In the genomic region with DNA sequence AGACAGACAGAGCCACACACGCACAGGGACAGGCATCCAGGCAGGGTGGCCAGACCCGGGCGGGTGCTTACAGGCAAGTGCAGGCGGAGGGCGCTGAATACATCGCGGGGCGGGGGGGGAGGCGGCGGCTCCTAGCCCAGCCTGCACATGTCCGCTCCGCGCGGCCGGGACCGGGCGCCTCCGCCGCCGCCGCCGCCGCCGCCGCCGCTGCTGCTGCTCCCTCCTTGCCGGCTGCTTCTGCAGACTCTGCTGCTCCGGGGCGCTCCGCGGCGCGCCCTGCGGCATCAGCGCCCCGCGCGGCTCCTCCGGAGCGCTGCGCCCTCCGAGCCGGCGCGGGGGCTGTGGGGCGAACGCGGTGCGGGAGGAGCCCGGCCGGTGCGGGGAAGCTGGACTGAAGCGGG, we compare ENCODE assay signal across 10 mouse cellular contexts. TPM values are rescaled to one million over a fixed set of nuclear protein-coding genes. Genes with fewer than 3 reads are reported as not detected.
DNase-seq lines count a peak whose midpoint lies in the region; ATAC-seq and TF ChIP-seq lines count a peak whose summit lies in the region.
"Had no signal": no experiment of that assay in that cellular context is flagged by ENCODE, and none has a peak within 500 bp of the region (broad histone marks: within the 10 kb centered on the region; RNA-seq: fewer than 3 reads in every experiment).

A gene (minus strand): TSS at position 230 of the 401 bp plus-strand sequence.

- ATAC-seq in lung, embryonic 14.5 days (ENCODE audit: insufficient read depth), result peak; percentile 18; the same call in 1 of the 2 replicates
- ATAC-seq in forebrain, embryonic 11.5 days (replicated peaks; ENCODE audit: low FRiP score), result peak; percentile 18
- peak; percentile 49 for ATAC-seq in hindbrain, embryonic 15.5 days (ENCODE audit: low FRiP score, low read depth)
- ATAC-seq in liver, embryonic 13.5 days (ENCODE audit: low read depth), result no peak

- WGBS in lung, embryonic 14.5 days, result 2% methylated on average over 44 of the region's 53 CpGs
- WGBS in forebrain, embryonic 11.5 days, result under 1% methylated on average over 49 of the region's 53 CpGs
- under 1% methylated on average over 28 of the region's 53 CpGs for WGBS in hindbrain, embryonic 15.5 days
- 2% methylated on average over 48 of the region's 53 CpGs for WGBS in liver, embryonic 13.5 days (ENCODE audit: insufficient replicate concordance)

- H3K27me3 ChIP-seq in lung, embryonic 14.5 days (ENCODE audit: insufficient read depth, low read length), result peaks cover 30% of the 10 kb centered on the region
- peaks cover 29% of the 10 kb centered on the region for H3K27me3 ChIP-seq in forebrain, embryonic 11.5 days (ENCODE audit: control insufficient read depth, insufficient read depth, low read length)
- H3K27me3 ChIP-seq in hindbrain, embryonic 15.5 days, result no peaks in the 10 kb centered on the region
- peaks cover 73% of the 10 kb centered on the region for H3K27me3 ChIP-seq in liver, embryonic 13.5 days

- H3K9ac ChIP-seq in lung, embryonic 14.5 days, result peak within 1 kb of the TSS; percentile 50
- peak within 1 kb of the TSS; percentile 57 for H3K9ac ChIP-seq in forebrain, embryonic 11.5 days (ENCODE audit: low read length)
- H3K9ac ChIP-seq in hindbrain, embryonic 15.5 days, result peak within 1 kb of the TSS; percentile 70
- no peak within 1 kb of the TSS for H3K9ac ChIP-seq in liver, embryonic 13.5 days

- peak within 1 kb of the TSS; percentile 54 for H3K4me3 ChIP-seq in lung, embryonic 14.5 days (ENCODE audit: low read depth, low read length)
- H3K4me3 ChIP-seq in forebrain, embryonic 11.5 days (ENCODE audit: low read depth, low read length), result peak within 1 kb of the TSS; percentile 52
- peak within 1 kb of the TSS; percentile 69 for H3K4me3 ChIP-seq in hindbrain, embryonic 15.5 days
- H3K4me3 ChIP-seq in liver, embryonic 13.5 days (replicated peaks), result peak within 1 kb of the TSS; percentile 53

- peak within 1 kb of the TSS; percentile 93 for H3K4me2 ChIP-seq in lung, embryonic 14.5 days
- peak within 1 kb of the TSS; percentile 89 for H3K4me2 ChIP-seq in forebrain, embryonic 11.5 days (ENCODE audit: low read depth, low read length, severe bottlenecking)
- peak within 1 kb of the TSS; percentile 92 for H3K4me2 ChIP-seq in hindbrain, embryonic 15.5 days
- H3K4me2 ChIP-seq in liver, embryonic 13.5 days, result peak within 1 kb of the TSS; percentile 71

- DNase-seq in lung, embryonic 14.5 days, result peak; percentile 51
- no peak for DNase-seq in lung, adult 18-20 months
- DNase-seq in adrenal gland, postnatal 10 days, result peak; percentile 51
- peak; percentile 83 for DNase-seq in forebrain, embryonic 11.5 days (ENCODE audit: low spot score)
- no peak for DNase-seq in liver, embryonic 13.5 days
- DNase-seq in right cerebral cortex, postnatal 14 days, result peak; percentile 39
- DNase-seq in urinary bladder, postnatal 36 days (ENCODE audit: low spot score in 2 of 2), result no peak

- no peak for TF ChIP-seq CTCF in lung, embryonic 14.5 days (IDR thresholded peaks at IDR 0.05; ENCODE audit: low read depth)

- no peaks in the 10 kb centered on the region for H3K9me3 ChIP-seq in lung, embryonic 14.5 days (ENCODE audit: low read depth, low read length)
- no peaks in the 10 kb centered on the region for H3K9me3 ChIP-seq in forebrain, embryonic 11.5 days (ENCODE audit: control insufficient read depth, low read length)
- no peaks in the 10 kb centered on the region for H3K9me3 ChIP-seq in hindbrain, embryonic 15.5 days
- H3K9me3 ChIP-seq in liver, embryonic 13.5 days (replicated peaks), result no peaks in the 10 kb centered on the region

- H3K36me3 ChIP-seq in lung, embryonic 14.5 days (ENCODE audit: insufficient read depth), result peaks cover 29% of the 10 kb centered on the region
- H3K36me3 ChIP-seq in forebrain, embryonic 11.5 days (ENCODE audit: control insufficient read depth, insufficient read depth, low read length), result no peaks in the 10 kb centered on the region
- peaks cover 30% of the 10 kb centered on the region for H3K36me3 ChIP-seq in hindbrain, embryonic 15.5 days
- peaks cover 27% of the 10 kb centered on the region for H3K36me3 ChIP-seq in liver, embryonic 13.5 days

- peak within 1 kb of the TSS; percentile 30; the same call in 1 of the 2 replicates for H3K27ac ChIP-seq in lung, embryonic 14.5 days (ENCODE audit: low read depth)
- peak within 1 kb of the TSS; percentile 6; the same call in 1 of the 2 replicates for H3K27ac ChIP-seq in forebrain, embryonic 11.5 days (ENCODE audit: low read depth, low read length)
- peak within 1 kb of the TSS; percentile 82 for H3K27ac ChIP-seq in hindbrain, embryonic 15.5 days (replicated peaks)
- no peak within 1 kb of the TSS for H3K27ac ChIP-seq in liver, embryonic 13.5 days

- H3K4me1 ChIP-seq in lung, embryonic 14.5 days (ENCODE audit: insufficient read depth), result peaks cover 27% of the 10 kb centered on the region
- H3K4me1 ChIP-seq in forebrain, embryonic 11.5 days (replicated peaks; ENCODE audit: control insufficient read depth, insufficient read depth, low read length), result peaks cover 15% of the 10 kb centered on the region; the same call in 1 of the 2 replicates
- H3K4me1 ChIP-seq in hindbrain, embryonic 15.5 days (replicated peaks), result peaks cover 35% of the 10 kb centered on the region
- H3K4me1 ChIP-seq in liver, embryonic 13.5 days (replicated peaks), result peaks cover 17% of the 10 kb centered on the region

RNA-seq across cellular contexts. Expression of the gene that starts here (rescaled TPM):
- polyA plus RNA-seq in lung, embryonic 14.5 days (2014; fragmentation: Nextera tagmentation; extraction: Ambion mirVana), result 10.8 and 10.9 TPM in 2 replicates
- 1 to 10 TPM; 3.0 to 3.6 TPM for total RNA-seq in adrenal gland, postnatal 10 days (2021)
- 2.7 and 4.1 TPM in 2 replicates for polyA plus RNA-seq in forebrain, embryonic 11.5 days (2014; fragmentation: Nextera tagmentation; extraction: Ambion mirVana)
- 7.1 and 7.4 TPM in 2 replicates for polyA plus RNA-seq in hindbrain, embryonic 15.5 days (2015; fragmentation: Nextera tagmentation; extraction: Ambion mirVana)
- polyA plus RNA-seq in liver, embryonic 13.5 days (2015; fragmentation: Nextera tagmentation; extraction: Ambion mirVana), result 0.33 and 0.37 TPM in 2 replicates
- total RNA-seq: common myeloid progenitor, adult 5-6 weeks; neutrophil, adult 5-6 weeks had no signal

Comparison
In these comparisons a context has a peak if more than half of its experiments do, and no peak if none do; other contexts are left out.
1. DNase-seq: peak in lung, embryonic 14.5 days (single experiment), adrenal gland, postnatal 10 days (single experiment), forebrain, embryonic 11.5 days (single experiment) and right cerebral cortex, postnatal 14 days (single experiment); none in lung, adult 18-20 months (0 of 2), liver, embryonic 13.5 days (single experiment) and urinary bladder, postnatal 36 days (0 of 2).
2. Peak in every context shown above with its lines, with median percentiles within 50 percentile points of each other: H3K4me2 ChIP-seq and H3K4me3 ChIP-seq.